Mouse (Mus musculus): ENCODE results near the gene Pth2. TPM values are rescaled to one million over a fixed set of nuclear protein-coding genes. Genes with fewer than 3 reads are reported as not detected.

Pth2 gene
- polyA plus RNA-seq, 1 experiment from 2014 or later, result not detected

- no peak overlapping the region for H3K9ac ChIP-seq (replicated peaks)
- WGBS, result 52% methylated on average over 16 of the region's 16 CpGs
- ATAC-seq (ENCODE audit: insufficient number of reproducible peaks, insufficient read depth, low FRiP score, low TSS enrichment, low read depth), result no peak
- H3K9me3 ChIP-seq, result no peaks in the 10 kb centered on the region
- peaks cover 53% of the 10 kb centered on the region for H3K27me3 ChIP-seq
- H3K4me3 ChIP-seq (replicated peaks), result no peak overlapping the region
- H3K36me3 ChIP-seq, result no peaks in the 10 kb centered on the region
- no peak overlapping the region for H3K4me2 ChIP-seq
- H3K27ac ChIP-seq, result no peak overlapping the region
- peaks cover 26% of the 10 kb centered on the region for H3K4me1 ChIP-seq (replicated peaks)
These were observed 8.8 kb downstream of the Pth2 start for GRCm38 (mm10) chr7:45189600-45189999.

- no peak for ATAC-seq (ENCODE audit: insufficient number of reproducible peaks, insufficient read depth, low FRiP score, low TSS enrichment, low read depth)
- peaks cover 47% of the 10 kb centered on the region for H3K27me3 ChIP-seq
- no peak overlapping the region for H3K27ac ChIP-seq
- H3K9ac ChIP-seq (replicated peaks), result no peak overlapping the region
- H3K4me3 ChIP-seq (replicated peaks), result no peak overlapping the region
- no peaks in the 10 kb centered on the region for H3K9me3 ChIP-seq
- WGBS, result 91% methylated on average over 6 of the region's 6 CpGs
- H3K4me2 ChIP-seq, result no peak overlapping the region
- H3K36me3 ChIP-seq, result no peaks in the 10 kb centered on the region
- peaks cover 27% of the 10 kb centered on the region for H3K4me1 ChIP-seq (replicated peaks)
These were observed 9.4 kb downstream of the Pth2 start for GRCm38 (mm10) chr7:45190186-45190585.

- no peak overlapping the region for H3K27ac ChIP-seq
- WGBS, result 77% methylated on average over 2 of the region's 2 CpGs
- H3K4me2 ChIP-seq, result no peak overlapping the region
- H3K36me3 ChIP-seq, result no peaks in the 10 kb centered on the region
- H3K9ac ChIP-seq (replicated peaks), result no peak overlapping the region
- H3K4me3 ChIP-seq (replicated peaks), result no peak overlapping the region
- peaks cover 28% of the 10 kb centered on the region for H3K4me1 ChIP-seq (replicated peaks)
- no peak for ATAC-seq (ENCODE audit: insufficient number of reproducible peaks, insufficient read depth, low FRiP score, low TSS enrichment, low read depth)
- H3K27me3 ChIP-seq, result peaks cover 45% of the 10 kb centered on the region
- H3K9me3 ChIP-seq, result no peaks in the 10 kb centered on the region
These were observed 10.4 kb downstream of the Pth2 start for GRCm38 (mm10) chr7:45191161-45191560.

GRCm38 (mm10) chr7:45191803-45192363, 11.1 kb downstream of the Pth2 start:
- Histone ChIP-seq H3K36me3 (no peaks in the 10 kb centered on the region), H3K9me3 (no peaks in the 10 kb centered on the region), H3K4me1 (replicated peaks) (peaks cover 22% of the 10 kb centered on the region), H3K4me2 (peak overlapping the region; percentile 13), H3K4me3 (replicated peaks) (no peak overlapping the region), H3K27me3 (peaks cover 38% of the 10 kb centered on the region), H3K9ac (replicated peaks) (no peak overlapping the region), H3K27ac (peak overlapping the region; percentile 78)
- WGBS, result 6% methylated on average over 8 of the region's 8 CpGs
- peak; percentile 83 for ATAC-seq (ENCODE audit: insufficient number of reproducible peaks, insufficient read depth, low FRiP score, low TSS enrichment, low read depth)

GRCm38 (mm10) chr7:45192585-45193310, 12.0 kb downstream of the Pth2 start:
- Histone ChIP-seq H3K9me3 (no peaks in the 10 kb centered on the region), H3K4me2 (no peak overlapping the region), H3K27ac (no peak overlapping the region; the same call in 1 of the 2 replicates), H3K36me3 (no peaks in the 10 kb centered on the region), H3K27me3 (peaks cover 35% of the 10 kb centered on the region), H3K4me3 (replicated peaks) (no peak overlapping the region), H3K4me1 (replicated peaks) (peaks cover 22% of the 10 kb centered on the region), H3K9ac (replicated peaks) (no peak overlapping the region)
- ATAC-seq (ENCODE audit: insufficient number of reproducible peaks, insufficient read depth, low FRiP score, low TSS enrichment, low read depth), result no peak
- 82% methylated on average over 7 of the region's 7 CpGs for WGBS

GRCm38 (mm10) chr7:45193406-45193805, 12.6 kb downstream of the Pth2 start:
- H3K9me3 ChIP-seq, result no peaks in the 10 kb centered on the region
- peaks cover 31% of the 10 kb centered on the region for H3K27me3 ChIP-seq
- H3K36me3 ChIP-seq, result no peaks in the 10 kb centered on the region
- H3K4me2 ChIP-seq, result no peak overlapping the region
- peaks cover 24% of the 10 kb centered on the region for H3K4me1 ChIP-seq (replicated peaks)
- H3K9ac ChIP-seq (replicated peaks), result no peak overlapping the region
- ATAC-seq (ENCODE audit: insufficient number of reproducible peaks, insufficient read depth, low FRiP score, low TSS enrichment, low read depth), result no peak
- no peak overlapping the region for H3K4me3 ChIP-seq (replicated peaks)
- no peak overlapping the region for H3K27ac ChIP-seq
- 55% methylated on average over 5 of the region's 5 CpGs for WGBS

- Histone ChIP-seq H3K9ac (replicated peaks) (no peak overlapping the region), H3K4me1 (replicated peaks) (peaks cover 24% of the 10 kb centered on the region), H3K36me3 (no peaks in the 10 kb centered on the region), H3K4me2 (no peak overlapping the region), H3K27me3 (peaks cover 27% of the 10 kb centered on the region), H3K4me3 (replicated peaks) (no peak overlapping the region), H3K9me3 (no peaks in the 10 kb centered on the region), H3K27ac (no peak overlapping the region)
- 68% methylated on average over 17 of the region's 17 CpGs for WGBS
- ATAC-seq (ENCODE audit: insufficient number of reproducible peaks, insufficient read depth, low FRiP score, low TSS enrichment, low read depth), result no peak
These were observed 13.3 kb downstream of the Pth2 start for GRCm38 (mm10) chr7:45193871-45194785.

GRCm38 (mm10) chr7:45195341-45196175, 14.8 kb downstream of the Pth2 start:
- no peak overlapping the region for H3K4me3 ChIP-seq (replicated peaks)
- H3K9ac ChIP-seq (replicated peaks), result no peak overlapping the region
- no peaks in the 10 kb centered on the region for H3K9me3 ChIP-seq
- no peak overlapping the region for H3K4me2 ChIP-seq
- H3K27ac ChIP-seq, result no peak overlapping the region
- H3K4me1 ChIP-seq (replicated peaks), result peaks cover 24% of the 10 kb centered on the region
- WGBS, result 54% methylated on average over 13 of the region's 13 CpGs
- no peaks in the 10 kb centered on the region for H3K36me3 ChIP-seq
- no peak for ATAC-seq (ENCODE audit: insufficient number of reproducible peaks, insufficient read depth, low FRiP score, low TSS enrichment, low read depth)
- H3K27me3 ChIP-seq, result peaks cover 19% of the 10 kb centered on the region

GRCm38 (mm10) chr7:45196176-45196535, 15.4 kb downstream of the Pth2 start:
- no peak overlapping the region for H3K9ac ChIP-seq (replicated peaks)
- WGBS, result 83% methylated on average over 4 of the region's 4 CpGs
- H3K4me1 ChIP-seq (replicated peaks), result peaks cover 24% of the 10 kb centered on the region
- no peaks in the 10 kb centered on the region for H3K36me3 ChIP-seq
- ATAC-seq (ENCODE audit: insufficient number of reproducible peaks, insufficient read depth, low FRiP score, low TSS enrichment, low read depth), result no peak
- H3K4me2 ChIP-seq, result no peak overlapping the region
- H3K27me3 ChIP-seq, result peaks cover 21% of the 10 kb centered on the region
- H3K27ac ChIP-seq, result no peak overlapping the region
- no peak overlapping the region for H3K4me3 ChIP-seq (replicated peaks)
- no peaks in the 10 kb centered on the region for H3K9me3 ChIP-seq

- Histone ChIP-seq H3K4me3 (replicated peaks) (no peak overlapping the region), H3K4me2 (no peak overlapping the region), H3K27ac (no peak overlapping the region), H3K9me3 (no peaks in the 10 kb centered on the region), H3K9ac (replicated peaks) (no peak overlapping the region), H3K4me1 (replicated peaks) (peaks cover 16% of the 10 kb centered on the region), H3K27me3 (peaks cover 21% of the 10 kb centered on the region), H3K36me3 (no peaks in the 10 kb centered on the region)
- WGBS, result 67% methylated on average over 5 of the region's 5 CpGs
- no peak for ATAC-seq (ENCODE audit: insufficient number of reproducible peaks, insufficient read depth, low FRiP score, low TSS enrichment, low read depth)
These were observed 16.2 kb downstream of the Pth2 start for GRCm38 (mm10) chr7:45196994-45197393.

Data from limb, embryonic 12.5 days (tissue).